Mouse (Mus musculus) embryo, embryonic 9.5 days (tissue): Measurements from ENCODE around the gene Tfpi2.

Experiments
- DNase-seq: peaks from one replicate; pipeline ENCODE4 v3.0.0-alpha.2; 2017; ENCODE audit errors: extremely low spot score

The Tfpi2 gene

GRCm38 (mm10) chr6:3916015-3916414 lies 72.7 kb downstream of the Tfpi2 start:
- no peak for DNase-seq
